Mouse (Mus musculus): ENCODE data around the gene Mief1. TPM values are rescaled to one million over a fixed set of nuclear protein-coding genes. Genes with fewer than 3 reads are reported as not detected.

Gene Mief1
- polyA plus RNA-seq, 1 experiment: 38.4 TPM

GRCm38 (mm10) chr15:80256656-80257601 is 23.1 kb downstream of the Mief1 start:
- H3K27me3 ChIP-seq (ENCODE audit: control insufficient read depth, insufficient read depth, low read length, poor library complexity, severe bottlenecking): no peaks in the 10 kb centered on the region
- H3K4me1 ChIP-seq (ENCODE audit: control insufficient read depth, insufficient read depth, low read length): no peaks in the 10 kb centered on the region
- no peaks in the 10 kb centered on the region for H3K9me3 ChIP-seq (replicated peaks; ENCODE audit: control insufficient read depth, insufficient read depth, low read length, poor library complexity, severe bottlenecking)
- H3K4me3 ChIP-seq (ENCODE audit: low read depth, low read length): peak overlapping the region; percentile 94
- peak overlapping the region; percentile 93 for H3K9ac ChIP-seq (ENCODE audit: low read depth, poor library complexity, severe bottlenecking)
- H3K27ac ChIP-seq (ENCODE audit: insufficient read depth, low read length): peak overlapping the region; percentile 91
- TF ChIP-seq CTCF (IDR thresholded peaks at IDR 0.05; ENCODE audit: low read depth, low read length) (no peak), EP300 (IDR thresholded peaks at IDR 0.05; ENCODE audit: insufficient read depth, low read depth, low read length) (no peak), POLR2A (IDR thresholded peaks at IDR 0.05; ENCODE audit: insufficient read depth, low read length) (no peak)
- H3K36me3 ChIP-seq (ENCODE audit: control insufficient read depth, insufficient read depth, low read length, poor library complexity, severe bottlenecking): peaks cover 27% of the 10 kb centered on the region

GRCm38 (mm10) chr15:80257602-80258239 is 23.9 kb downstream of the Mief1 start:
- no peaks in the 10 kb centered on the region for H3K27me3 ChIP-seq (ENCODE audit: control insufficient read depth, insufficient read depth, low read length, poor library complexity, severe bottlenecking)
- H3K4me3 ChIP-seq (ENCODE audit: low read depth, low read length): 0 out of 2 replicates have a peak overlapping the region, but pooled peaks have one; percentile 12
- no peaks in the 10 kb centered on the region for H3K4me1 ChIP-seq (ENCODE audit: control insufficient read depth, insufficient read depth, low read length)
- peak overlapping the region; percentile 91 for H3K27ac ChIP-seq (ENCODE audit: insufficient read depth, low read length)
- H3K9ac ChIP-seq (ENCODE audit: low read depth, poor library complexity, severe bottlenecking): peak overlapping the region; percentile 93
- peaks cover 27% of the 10 kb centered on the region for H3K36me3 ChIP-seq (ENCODE audit: control insufficient read depth, insufficient read depth, low read length, poor library complexity, severe bottlenecking)
- peak; percentile 57 for TF ChIP-seq POLR2A (IDR thresholded peaks at IDR 0.05; ENCODE audit: insufficient read depth, low read length)
- no peak for TF ChIP-seq CTCF (IDR thresholded peaks at IDR 0.05; ENCODE audit: low read depth, low read length)
- H3K9me3 ChIP-seq (replicated peaks; ENCODE audit: control insufficient read depth, insufficient read depth, low read length, poor library complexity, severe bottlenecking): no peaks in the 10 kb centered on the region

GRCm38 (mm10) chr15:80258240-80259170 is 24.7 kb downstream of the Mief1 start:
- Histone ChIP-seq H3K4me3 (ENCODE audit: low read depth, low read length) (no peak overlapping the region), H3K27ac (ENCODE audit: insufficient read depth, low read length) (peak overlapping the region; percentile 91), H3K27me3 (ENCODE audit: control insufficient read depth, insufficient read depth, low read length, poor library complexity, severe bottlenecking) (no peaks in the 10 kb centered on the region), H3K9ac (ENCODE audit: low read depth, poor library complexity, severe bottlenecking) (peak overlapping the region; percentile 93), H3K36me3 (ENCODE audit: control insufficient read depth, insufficient read depth, low read length, poor library complexity, severe bottlenecking) (peaks cover 27% of the 10 kb centered on the region), H3K9me3 (replicated peaks; ENCODE audit: control insufficient read depth, insufficient read depth, low read length, poor library complexity, severe bottlenecking) (no peaks in the 10 kb centered on the region), H3K4me1 (ENCODE audit: control insufficient read depth, insufficient read depth, low read length) (no peaks in the 10 kb centered on the region)
- TF ChIP-seq EP300 (IDR thresholded peaks at IDR 0.05; ENCODE audit: insufficient read depth, low read depth, low read length) (peak; percentile 74; the same call in 1 of the 2 replicates), CTCF (IDR thresholded peaks at IDR 0.05; ENCODE audit: low read depth, low read length) (no peak), POLR2A (IDR thresholded peaks at IDR 0.05; ENCODE audit: insufficient read depth, low read length) (peak; percentile 41)

GRCm38 (mm10) chr15:80259406-80260045 is 25.7 kb downstream of the Mief1 start:
- peaks cover 27% of the 10 kb centered on the region for H3K36me3 ChIP-seq (ENCODE audit: control insufficient read depth, insufficient read depth, low read length, poor library complexity, severe bottlenecking)
- no peaks in the 10 kb centered on the region for H3K4me1 ChIP-seq (ENCODE audit: control insufficient read depth, insufficient read depth, low read length)
- TF ChIP-seq CTCF (IDR thresholded peaks at IDR 0.05; ENCODE audit: low read depth, low read length) (no peak), POLR2A (IDR thresholded peaks at IDR 0.05; ENCODE audit: insufficient read depth, low read length) (no peak), EP300 (IDR thresholded peaks at IDR 0.05; ENCODE audit: insufficient read depth, low read depth, low read length) (no peak)
- H3K4me3 ChIP-seq (ENCODE audit: low read depth, low read length): no peak overlapping the region
- H3K27ac ChIP-seq (ENCODE audit: insufficient read depth, low read length): peak overlapping the region; percentile 91; the same call in 1 of the 2 replicates
- H3K9ac ChIP-seq (ENCODE audit: low read depth, poor library complexity, severe bottlenecking): no peak overlapping the region
- H3K9me3 ChIP-seq (replicated peaks; ENCODE audit: control insufficient read depth, insufficient read depth, low read length, poor library complexity, severe bottlenecking): no peaks in the 10 kb centered on the region
- H3K27me3 ChIP-seq (ENCODE audit: control insufficient read depth, insufficient read depth, low read length, poor library complexity, severe bottlenecking): no peaks in the 10 kb centered on the region

GRCm38 (mm10) chr15:80260677-80261076 is 26.9 kb downstream of the Mief1 start:
- Histone ChIP-seq H3K4me3 (ENCODE audit: low read depth, low read length) (no peak overlapping the region), H3K9me3 (replicated peaks; ENCODE audit: control insufficient read depth, insufficient read depth, low read length, poor library complexity, severe bottlenecking) (no peaks in the 10 kb centered on the region), H3K36me3 (ENCODE audit: control insufficient read depth, insufficient read depth, low read length, poor library complexity, severe bottlenecking) (peaks cover 27% of the 10 kb centered on the region), H3K9ac (ENCODE audit: low read depth, poor library complexity, severe bottlenecking) (no peak overlapping the region), H3K27me3 (ENCODE audit: control insufficient read depth, insufficient read depth, low read length, poor library complexity, severe bottlenecking) (no peaks in the 10 kb centered on the region), H3K4me1 (ENCODE audit: control insufficient read depth, insufficient read depth, low read length) (no peaks in the 10 kb centered on the region), H3K27ac (ENCODE audit: insufficient read depth, low read length) (no peak overlapping the region)
- peak; percentile 99 for TF ChIP-seq CTCF (IDR thresholded peaks at IDR 0.05; ENCODE audit: low read depth, low read length)
- TF ChIP-seq POLR2A (IDR thresholded peaks at IDR 0.05; ENCODE audit: insufficient read depth, low read length): no peak

Data from ES-Bruce4 (cell line).